Mouse (Mus musculus): ENCODE results near the gene Thbd. TPM values are rescaled to one million over a fixed set of nuclear protein-coding genes. Genes with fewer than 3 reads are reported as not detected.
A peak's percentile ranks its signal among the peaks of the same experiment; 100 is the strongest.

Thbd gene
- polyA plus RNA-seq, 1 experiment from 2014 or later: not detected

DNA sequence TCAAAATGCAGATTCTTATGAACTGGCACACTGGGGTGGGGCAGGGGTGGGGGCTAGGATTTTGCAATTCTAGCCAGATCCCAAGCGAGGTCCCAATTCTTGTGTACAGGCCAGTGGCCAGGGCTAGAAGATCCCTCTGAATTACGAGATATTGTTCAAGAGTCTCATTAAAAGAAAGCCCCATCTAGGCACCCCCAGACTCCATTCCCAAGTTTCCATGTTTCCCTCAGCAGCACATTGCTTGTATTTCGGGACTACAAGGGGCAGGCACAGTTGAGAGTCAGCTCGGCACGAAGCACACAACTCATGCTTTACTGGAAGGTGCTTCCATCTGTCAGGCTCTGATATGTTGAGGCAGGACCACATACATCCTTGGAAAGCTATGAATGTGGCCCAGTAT lies 3.1 kb downstream of the Thbd start:
- ChIA-PET POLR2A (no interaction called here), CTCF (no interaction called here)
- no peak for TF ChIP-seq CTCF (IDR thresholded peaks at IDR 0.05)
- in situ Hi-C loops (cut with MboI; ENCODE audit: low pct_unique_long_range_greater_than_20kb): loop anchor here (5.0 kb wide), 1 partner anchor 167 kb away; no protein-coding TSS in a partner anchor
- H3K27me3 ChIP-seq: no peaks in the 10 kb centered on the region
- ATAC-seq (no peak), DNase-seq (ENCODE audit: low read depth, low spot score) (no peak)

- no peak for ATAC-seq
- no peak for TF ChIP-seq CTCF (IDR thresholded peaks at IDR 0.05)
- DNase-seq (ENCODE audit: low read depth, low spot score): no peak
- ChIA-PET CTCF (no interaction called here), POLR2A (no interaction called here)
- no peaks in the 10 kb centered on the region for H3K27me3 ChIP-seq
- in situ Hi-C loops (cut with MboI; ENCODE audit: low pct_unique_long_range_greater_than_20kb): no loop called here
Observed at GRCm38 (mm10) chr2:148402227-148402626, 5.8 kb downstream of the Thbd start.

DNA sequence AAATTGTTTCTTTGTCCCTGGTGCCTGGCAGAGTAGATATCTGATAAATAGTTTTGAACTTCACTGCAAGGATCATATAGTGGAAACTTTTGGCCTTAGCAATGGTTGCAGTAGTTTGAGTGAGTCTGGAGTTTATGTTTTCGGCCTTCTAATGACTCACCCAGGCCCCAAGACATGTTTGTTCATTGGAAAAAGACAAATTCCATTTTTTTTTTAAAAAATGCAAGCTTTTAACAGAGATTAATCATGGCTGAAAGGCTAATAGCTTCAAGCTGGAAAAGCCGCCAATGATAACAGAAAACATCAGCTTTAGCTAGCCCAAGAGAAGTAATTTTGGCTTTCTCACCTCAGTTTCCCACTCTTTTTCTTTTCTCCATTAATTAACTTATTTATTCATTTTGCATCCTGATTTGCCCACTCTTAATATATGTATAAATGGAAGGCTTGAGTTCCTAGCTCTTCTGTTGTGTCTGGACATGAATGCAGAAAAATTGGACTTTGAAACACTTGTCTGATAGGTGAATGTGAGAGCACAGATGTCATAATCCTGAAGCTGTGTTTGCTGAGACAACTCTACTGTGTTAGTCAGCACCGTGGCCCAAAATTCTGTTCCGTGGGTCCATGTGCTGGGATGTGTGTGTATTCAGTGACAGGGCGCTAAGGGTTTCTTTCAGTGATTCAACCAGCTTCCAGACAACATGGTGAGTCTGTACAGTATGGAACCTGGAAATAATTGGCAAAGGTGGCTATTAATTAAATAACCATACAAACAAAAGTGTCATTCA lies 8.9 kb downstream of the Thbd start:
- in situ Hi-C loops (cut with MboI; ENCODE audit: low pct_unique_long_range_greater_than_20kb): no loop called here
- no peaks in the 10 kb centered on the region for H3K27me3 ChIP-seq
- no peak for TF ChIP-seq CTCF (IDR thresholded peaks at IDR 0.05)

DNA sequence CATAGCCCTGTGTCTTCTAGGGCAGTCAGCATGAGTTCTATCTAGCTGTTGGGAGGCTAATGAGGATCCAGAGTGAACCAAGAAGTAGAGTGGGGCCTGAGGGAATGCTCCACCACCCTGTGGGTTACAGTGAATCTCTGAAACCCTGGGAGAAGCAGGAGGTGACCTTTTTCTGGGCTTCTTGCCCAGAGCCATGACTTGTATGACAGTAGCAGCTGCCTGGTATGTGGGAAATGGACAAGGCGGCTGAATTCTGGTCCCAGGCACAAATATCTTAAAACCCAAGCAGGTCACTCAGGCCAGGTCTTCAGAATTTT lies 10.2 kb downstream of the Thbd start:
- in situ Hi-C loops (cut with MboI; ENCODE audit: low pct_unique_long_range_greater_than_20kb): no loop called here
- no peak for TF ChIP-seq CTCF (IDR thresholded peaks at IDR 0.05)
- H3K27me3 ChIP-seq: no peaks in the 10 kb centered on the region
- CTCF ChIA-PET: interaction anchor here (0.9 to 1.2 kb wide), 2 partner anchors 12 to 14 kb away, joined by 3 to 4 read pairs; no protein-coding TSS in a partner anchor
- DNase-seq (ENCODE audit: low read depth, low spot score): no peak
- POLR2A ChIA-PET: no interaction called here
- ATAC-seq: no peak

More for the DNA sequence above, 8.9 kb downstream of the Thbd start:
- ChIA-PET CTCF (interaction anchor here (1.2 kb wide), 1 partner anchor 8 kb away, joined by 3 read pairs; no protein-coding TSS in a partner anchor), POLR2A (no interaction called here)
- ATAC-seq (no peak), DNase-seq (ENCODE audit: low read depth, low spot score) (no peak)

GRCm38 (mm10) chr2:148397015-148397783 lies 10.8 kb downstream of the Thbd start:
- DNase-seq (ENCODE audit: low read depth, low spot score) (no peak), ATAC-seq (peak; percentile 40)
- no peaks in the 10 kb centered on the region for H3K27me3 ChIP-seq
- POLR2A ChIA-PET: interaction anchor here (0.5 kb wide), 1 partner anchor 275 kb away, joined by 6 read pairs; no protein-coding TSS in a partner anchor
- TF ChIP-seq CTCF (IDR thresholded peaks at IDR 0.05): no peak
- in situ Hi-C loops (cut with MboI; ENCODE audit: low pct_unique_long_range_greater_than_20kb): no loop called here
- CTCF ChIA-PET: interaction anchor here (0.9 to 1.2 kb wide), 2 partner anchors 12 to 13 kb away, joined by 3 to 4 read pairs; no protein-coding TSS in a partner anchor

DNA sequence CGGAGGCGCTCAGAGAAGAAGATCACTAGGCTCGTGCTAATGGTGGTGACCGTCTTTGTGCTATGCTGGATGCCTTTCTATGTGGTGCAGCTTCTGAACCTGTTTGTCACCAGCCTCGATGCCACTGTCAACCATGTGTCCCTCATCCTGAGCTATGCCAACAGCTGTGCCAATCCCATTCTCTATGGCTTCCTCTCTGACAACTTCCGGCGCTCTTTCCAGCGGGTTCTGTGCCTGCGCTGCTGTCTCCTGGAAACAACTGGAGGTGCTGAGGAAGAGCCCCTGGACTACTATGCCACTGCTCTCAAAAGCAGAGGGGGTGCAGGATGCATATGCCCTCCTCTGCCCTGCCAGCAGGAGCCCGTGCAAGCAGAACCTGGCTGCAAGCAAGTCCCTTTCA lies 11.8 kb downstream of the Thbd start:
- no peaks in the 10 kb centered on the region for H3K27me3 ChIP-seq
- ATAC-seq: no peak
- ChIA-PET CTCF (interaction anchor here (1.7 kb wide), 1 partner anchor 16 kb away, joined by 4 read pairs; no protein-coding TSS in a partner anchor), POLR2A (interaction anchor here (0.5 kb wide), 1 partner anchor 80 kb away, joined by 3 read pairs; no protein-coding TSS in a partner anchor)
- DNase-seq (ENCODE audit: low read depth, low spot score): no peak
- TF ChIP-seq CTCF (IDR thresholded peaks at IDR 0.05): no peak
- in situ Hi-C loops (cut with MboI; ENCODE audit: low pct_unique_long_range_greater_than_20kb): no loop called here

GRCm38 (mm10) chr2:148395131-148396051 lies 12.6 kb downstream of the Thbd start, which contains the start of gene Sstr4:
Sstr4 (plus strand) TSS chr2:148395344.
- ChIA-PET CTCF (interaction anchor here (1.7 kb wide), 1 partner anchor 15 kb away, joined by 4 read pairs; no protein-coding TSS in a partner anchor), POLR2A (interaction anchor here (0.5 kb wide), 1 partner anchor 79 kb away, joined by 3 read pairs; no protein-coding TSS in a partner anchor)
- no peak for TF ChIP-seq CTCF (IDR thresholded peaks at IDR 0.05)
- ATAC-seq (no peak), DNase-seq (ENCODE audit: low read depth, low spot score) (no peak)
- H3K27me3 ChIP-seq: no peaks in the 10 kb centered on the region
- in situ Hi-C loops (cut with MboI; ENCODE audit: low pct_unique_long_range_greater_than_20kb): no loop called here

DNA sequence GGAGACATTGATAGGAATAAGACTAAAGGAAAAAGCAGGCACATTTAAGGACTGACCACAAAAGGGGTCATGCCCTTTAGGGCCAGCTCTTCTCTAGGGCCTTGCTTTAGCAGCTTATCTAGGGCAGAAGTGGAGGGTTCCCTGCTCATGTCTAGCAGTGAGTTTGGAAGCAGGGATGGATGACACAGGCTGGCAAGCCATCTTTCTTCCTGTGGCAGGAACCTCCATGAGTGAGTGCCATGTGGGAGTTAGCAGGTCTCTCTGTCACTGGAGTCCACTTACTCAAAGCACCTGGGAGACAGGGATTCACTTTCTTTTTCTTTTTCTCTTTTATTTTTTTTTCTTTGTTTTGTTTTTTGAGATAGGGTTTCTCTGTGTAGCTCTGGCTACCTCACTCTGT lies 14.1 kb downstream of the Thbd start:
- TF ChIP-seq CTCF (IDR thresholded peaks at IDR 0.05): no peak
- ChIA-PET POLR2A (no interaction called here), CTCF (no interaction called here)
- H3K27me3 ChIP-seq: no peaks in the 10 kb centered on the region
- no peak for DNase-seq (ENCODE audit: low read depth, low spot score)
- no peak for ATAC-seq
- in situ Hi-C loops (cut with MboI; ENCODE audit: low pct_unique_long_range_greater_than_20kb): no loop called here

- no peak for DNase-seq (ENCODE audit: low read depth, low spot score)
- TF ChIP-seq CTCF (IDR thresholded peaks at IDR 0.05): no peak
- no peaks in the 10 kb centered on the region for H3K27me3 ChIP-seq
- no peak for ATAC-seq
- ChIA-PET CTCF (no interaction called here), POLR2A (no interaction called here)
- in situ Hi-C loops (cut with MboI; ENCODE audit: low pct_unique_long_range_greater_than_20kb): no loop called here
Observed at GRCm38 (mm10) chr2:148393149-148393548, 14.8 kb downstream of the Thbd start.

Data from Patski (cell line).